ENCODE assay signal across 29 mouse cellular contexts in genomic region chr3:55927343-55927742, GRCm38 (mm10).
"Had no signal": no experiment of that assay in that cellular context is flagged by ENCODE, and none has a peak within 500 bp of the region (broad histone marks: within the 10 kb centered on the region; RNA-seq: fewer than 3 reads in every experiment).

No protein-coding gene starts in this region.

- H3K4me1 ChIP-seq: embryonic facial prominence, embryonic 12.5 days; embryonic facial prominence, embryonic 15.5 days; forebrain, embryonic 10.5 days; forebrain, embryonic 12.5 days; forebrain, embryonic 13.5 days; forebrain, embryonic 15.5 days had no signal

- H3K4me3 ChIP-seq: embryonic facial prominence, embryonic 10.5 days; embryonic facial prominence, embryonic 12.5 days; embryonic facial prominence, embryonic 13.5 days; embryonic facial prominence, embryonic 15.5 days; erythroblast, embryonic 14.5 days; forebrain, embryonic 10.5 days; forebrain, embryonic 12.5 days; forebrain, embryonic 13.5 days; forebrain, embryonic 15.5 days; gastrocnemius, adult 2 months; heart, adult 2 months had no signal

- H3K9ac ChIP-seq: embryonic facial prominence, embryonic 12.5 days; embryonic facial prominence, embryonic 13.5 days; embryonic facial prominence, embryonic 15.5 days; forebrain, embryonic 12.5 days; forebrain, embryonic 13.5 days; forebrain, embryonic 15.5 days; forebrain, postnatal 0 days had no signal

- H3K27ac ChIP-seq: embryonic facial prominence, embryonic 10.5 days; embryonic facial prominence, embryonic 12.5 days; embryonic facial prominence, embryonic 13.5 days; embryonic facial prominence, embryonic 15.5 days; forebrain, embryonic 10.5 days; forebrain, embryonic 12.5 days; forebrain, embryonic 13.5 days; forebrain, embryonic 15.5 days; gastrocnemius, adult 2 months; heart, adult 2 months had no signal

- ATAC-seq: forebrain, embryonic 13.5 days; forebrain, embryonic 14.5 days; forebrain, embryonic 15.5 days; forebrain, embryonic 16.5 days; forebrain, postnatal 0 days had no signal

- H3K27me3 ChIP-seq: embryonic facial prominence, embryonic 12.5 days; embryonic facial prominence, embryonic 13.5 days; embryonic facial prominence, embryonic 15.5 days; forebrain, embryonic 12.5 days; forebrain, embryonic 13.5 days; forebrain, embryonic 15.5 days had no signal

- H3K9me3 ChIP-seq: embryonic facial prominence, embryonic 10.5 days; embryonic facial prominence, embryonic 12.5 days; embryonic facial prominence, embryonic 13.5 days; embryonic facial prominence, embryonic 15.5 days; forebrain, embryonic 10.5 days; forebrain, embryonic 12.5 days; forebrain, embryonic 13.5 days; forebrain, embryonic 15.5 days had no signal

- DNase-seq: cerebellum, adult 2 months; cerebellum, adult 8-10 months; cerebellum, adult 9-10 months; cerebellum, adult 9-11 months; cerebellum, postnatal 10 days; cerebellum, postnatal 14 days; cerebellum, postnatal 25 days; cerebellum, postnatal 36 days; embryo, embryonic 11 days; forebrain, postnatal 0 days; gastrocnemius, adult 2 months; gastrocnemius, postnatal 10 days; gastrocnemius, postnatal 14 days; gastrocnemius, postnatal 25 days; gastrocnemius, postnatal 36 days; heart, adult 11 months; heart, adult 18-20 months; heart, adult 2 months had no signal

- H3K4me2 ChIP-seq: embryonic facial prominence, embryonic 12.5 days; embryonic facial prominence, embryonic 13.5 days; embryonic facial prominence, embryonic 15.5 days; forebrain, embryonic 12.5 days; forebrain, embryonic 13.5 days; forebrain, embryonic 15.5 days had no signal
